17 mouse cellular contexts compared by ENCODE assay signal in the genomic region with DNA sequence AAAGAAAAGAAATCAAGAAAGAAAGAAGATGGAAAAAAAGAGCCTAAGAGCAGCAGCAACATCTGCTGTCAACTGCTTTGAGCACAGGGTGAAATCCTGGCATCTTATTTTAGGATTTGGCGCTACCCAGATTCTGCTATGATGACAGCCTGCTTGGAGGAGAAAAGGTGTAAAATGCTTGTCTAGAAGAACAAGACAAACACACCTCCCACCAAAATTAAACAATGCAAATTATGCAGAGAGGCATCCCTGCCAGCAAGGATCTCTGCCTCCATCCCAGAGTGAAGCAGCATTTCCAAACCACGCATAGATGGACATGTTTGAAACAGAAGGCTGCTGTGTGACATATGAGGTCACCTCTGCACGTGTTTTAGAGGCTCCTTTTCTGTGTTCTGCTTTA. TPM values are rescaled to one million over a fixed set of nuclear protein-coding genes. Genes with fewer than 3 reads are reported as not detected.
DNase-seq lines count a peak whose midpoint lies in the region; ATAC-seq lines count a peak whose summit lies in the region.
"Had no signal": no experiment of that assay in that cellular context is flagged by ENCODE, and none has a peak within 500 bp of the region (broad histone marks: within the 10 kb centered on the region; RNA-seq: fewer than 3 reads in every experiment).

No protein-coding gene starts in this region.

- no peaks in the 10 kb centered on the region for H3K9me3 ChIP-seq in forebrain, embryonic 16.5 days (ENCODE audit: control insufficient read depth, low read length)
- H3K9me3 ChIP-seq in midbrain, embryonic 15.5 days: no peaks in the 10 kb centered on the region
- H3K9me3 ChIP-seq: embryonic facial prominence, embryonic 13.5 days; heart, embryonic 10.5 days; limb, embryonic 13.5 days; neural tube, embryonic 15.5 days had no signal

- no peaks in the 10 kb centered on the region for H3K27me3 ChIP-seq in forebrain, embryonic 16.5 days (replicated peaks; ENCODE audit: control insufficient read depth, insufficient read depth, low read length)
- H3K27me3 ChIP-seq in midbrain, embryonic 15.5 days (replicated peaks): no peaks in the 10 kb centered on the region
- H3K27me3 ChIP-seq: embryonic facial prominence, embryonic 13.5 days; limb, embryonic 13.5 days; neural tube, embryonic 15.5 days had no signal

- H3K4me1 ChIP-seq in forebrain, embryonic 16.5 days (replicated peaks; ENCODE audit: control insufficient read depth, insufficient read depth, low read length): peaks cover 7% of the 10 kb centered on the region
- no peaks in the 10 kb centered on the region for H3K4me1 ChIP-seq in midbrain, embryonic 15.5 days
- H3K4me1 ChIP-seq: embryonic facial prominence, embryonic 13.5 days; heart, embryonic 10.5 days; neural tube, embryonic 15.5 days had no signal

- intact Hi-C loops in left cerebral cortex, postnatal 4 days (cut with DNase I): no loop called here

- ATAC-seq in forebrain, embryonic 16.5 days: peak; percentile 68
- ATAC-seq in midbrain, embryonic 15.5 days (replicated peaks): no peak
- ATAC-seq: hindbrain, embryonic 16.5 days; lung, postnatal 0 days had no signal

- H3K4me3 ChIP-seq in forebrain, embryonic 16.5 days (replicated peaks; ENCODE audit: low read length): no peak overlapping the region
- no peak overlapping the region for H3K4me3 ChIP-seq in midbrain, embryonic 15.5 days
- H3K4me3 ChIP-seq: embryonic facial prominence, embryonic 13.5 days; heart, embryonic 10.5 days; limb, embryonic 13.5 days; neural tube, embryonic 15.5 days had no signal

- H3K27ac ChIP-seq in forebrain, embryonic 16.5 days (ENCODE audit: low read length): peak overlapping the region; percentile 18; the same call in 1 of the 2 replicates
- H3K27ac ChIP-seq in midbrain, embryonic 15.5 days: no peak overlapping the region
- H3K27ac ChIP-seq: embryonic facial prominence, embryonic 13.5 days; heart, embryonic 10.5 days; limb, embryonic 13.5 days; neural tube, embryonic 15.5 days had no signal

- H3K4me2 ChIP-seq in forebrain, embryonic 16.5 days (ENCODE audit: low read length): no peak overlapping the region
- no peak overlapping the region for H3K4me2 ChIP-seq in midbrain, embryonic 15.5 days
- H3K4me2 ChIP-seq: embryonic facial prominence, embryonic 13.5 days; limb, embryonic 13.5 days; neural tube, embryonic 15.5 days had no signal

- H3K9ac ChIP-seq in forebrain, embryonic 16.5 days (replicated peaks; ENCODE audit: low read depth, low read length): no peak overlapping the region
- no peak overlapping the region for H3K9ac ChIP-seq in midbrain, embryonic 15.5 days
- H3K9ac ChIP-seq: embryonic facial prominence, embryonic 13.5 days; limb, embryonic 13.5 days; neural tube, embryonic 15.5 days had no signal

- 0 out of 2 replicates have a peak, but pooled peaks cover 2% of the 10 kb centered on the region for H3K36me3 ChIP-seq in forebrain, embryonic 16.5 days (ENCODE audit: control insufficient read depth, insufficient read depth)
- H3K36me3 ChIP-seq in midbrain, embryonic 15.5 days (replicated peaks): no peaks in the 10 kb centered on the region

- DNase-seq in left cerebral cortex, adult 18-20 months (ENCODE audit: low spot score in 2 of 2): peak; percentile 51 to 55
- no peak for DNase-seq in left cerebral cortex, postnatal 4 days
- peak; percentile 13 for DNase-seq in layer of hippocampus, adult 9-10 months (ENCODE audit: low spot score)
- DNase-seq in right cerebral cortex, postnatal 10 days (ENCODE audit: low spot score in 2 of 2): peak; percentile 33 to 59
- no peak for DNase-seq in testis, postnatal 14 days (ENCODE audit: low spot score)
- DNase-seq: cerebellum, adult 18-20 months; gastrocnemius, postnatal 36 days; kidney, postnatal 25 days; thymus, adult 18-20 months had no signal

- WGBS in forebrain, embryonic 16.5 days: 57% methylated on average over 3 of the region's 3 CpGs
- 77% methylated on average over 3 of the region's 3 CpGs for WGBS in midbrain, embryonic 15.5 days

RNA-seq across cellular contexts. Expression of a gene that starts 35.2 kb away (rescaled TPM):
- 10 to 100 TPM; 37.3 to 41.6 TPM for total RNA-seq in left cerebral cortex, adult 18-20 months (2021)
- total RNA-seq in left cerebral cortex, postnatal 4 days (2021): 10 to 100 TPM; 33.9 to 35.4 TPM
- polyA plus RNA-seq in forebrain, embryonic 16.5 days (2015; fragmentation: Nextera tagmentation; extraction: Ambion mirVana): 11.8 and 13.0 TPM in 2 replicates
- 7.4 and 7.7 TPM in 2 replicates for polyA plus RNA-seq in midbrain, embryonic 15.5 days (2015; fragmentation: Nextera tagmentation; extraction: Ambion mirVana)

Comparison
In these comparisons a context has a peak if more than half of its experiments do, and no peak if none do; other contexts are left out.
1. DNase-seq: peak in left cerebral cortex, adult 18-20 months (2 of 2), layer of hippocampus, adult 9-10 months (single experiment) and right cerebral cortex, postnatal 10 days (2 of 2); none in left cerebral cortex, postnatal 4 days (single experiment) and testis, postnatal 14 days (single experiment).